ENCODE assay signal across 8 mouse cellular contexts in genomic region chr3:55242422-55243055, GRCm38 (mm10). TPM values are rescaled to one million over a fixed set of nuclear protein-coding genes. Genes with fewer than 3 reads are reported as not detected.
DNase-seq lines count a peak whose midpoint lies in the region; ATAC-seq and TF ChIP-seq lines count a peak whose summit lies in the region.

No protein-coding gene starts in this region.

- peak overlapping the region; percentile 58 to 71 for H3K4me3 ChIP-seq in ES-E14 (ENCODE audit: insufficient read depth in 1 of 2, low read depth in 1 of 2, low read length in 2 of 2, poor library complexity in 1 of 2, severe bottlenecking in 1 of 2)
- peak overlapping the region; percentile 51 for H3K4me3 ChIP-seq in lung, embryonic 15.5 days

- H3K27ac ChIP-seq in ES-E14 (ENCODE audit: insufficient read depth, low read depth, low read length, poor library complexity, severe bottlenecking), result no peak overlapping the region
- no peak overlapping the region for H3K27ac ChIP-seq in lung, embryonic 15.5 days

- H3K4me2 ChIP-seq in lung, embryonic 15.5 days, result peak overlapping the region; percentile 96

- no peaks in the 10 kb centered on the region for H3K9me3 ChIP-seq in ES-E14 (ENCODE audit: control insufficient read depth, insufficient read depth, low read depth, low read length)
- H3K9me3 ChIP-seq in lung, embryonic 15.5 days, result no peaks in the 10 kb centered on the region

- H3K27me3 ChIP-seq in lung, embryonic 15.5 days, result peaks cover 28% of the 10 kb centered on the region

- under 1% methylated on average over 44 of the region's 45 CpGs for WGBS in lung, embryonic 15.5 days

- no peaks in the 10 kb centered on the region for H3K4me1 ChIP-seq in ES-E14 (ENCODE audit: control insufficient read depth in 2 of 2, insufficient read depth in 2 of 2, low read length in 2 of 2, poor library complexity in 1 of 2)
- H3K4me1 ChIP-seq in lung, embryonic 15.5 days, result peaks cover 19% of the 10 kb centered on the region

- H3K9ac ChIP-seq in ES-E14 (ENCODE audit: insufficient read depth, low read depth, low read length, poor library complexity, severe bottlenecking), result peak overlapping the region; percentile 29; the same call in 1 of the 2 replicates
- H3K9ac ChIP-seq in lung, embryonic 15.5 days, result peak overlapping the region; percentile 43

- no peaks in the 10 kb centered on the region for H3K36me3 ChIP-seq in ES-E14 (ENCODE audit: control insufficient read depth, insufficient read depth, low read length, poor library complexity, severe bottlenecking)
- H3K36me3 ChIP-seq in lung, embryonic 15.5 days, result no peaks in the 10 kb centered on the region

- peak; percentile 45 for DNase-seq in ES-E14 (ENCODE audit: low read depth, low spot score)
- peak; percentile 34 for DNase-seq in cerebellum, adult 9-11 months
- peak; percentile 73 to 92 for DNase-seq in frontal cortex, adult 2 months (ENCODE audit: extremely low spot score in 1 of 2, low spot score in 1 of 2)
- peak; percentile 80 for DNase-seq in heart, postnatal 4 days
- DNase-seq in layer of hippocampus, adult 9-11 months, result peak; percentile 80
- peak; percentile 49 for DNase-seq in retina, postnatal 7 days (ENCODE audit: low read depth, low spot score)
- no peak for DNase-seq in thymus, postnatal 36 days

- in situ Hi-C loops in ES-E14 (cut with MboI; ENCODE audit: low sequenced_read_pairs in 2 of 2, unreplicated experiment in 2 of 2), result no loop called here

- ATAC-seq in lung, embryonic 15.5 days (ENCODE audit: borderline replicate concordance, extremely low read depth, low FRiP score, low TSS enrichment), result peak; percentile 87

TF ChIP-seq in ES-E14, 5 proteins besides CTCF, POLR2A, EP300 and RAD21:
- TF ChIP-seq MAFK (IDR thresholded peaks at IDR 0.05; ENCODE audit: insufficient read depth, low read depth, low read length), result no peak
- TF ChIP-seq HCFC1 (IDR thresholded peaks at IDR 0.05; ENCODE audit: borderline replicate concordance, insufficient read depth, low read length), result no peak
- TF ChIP-seq CHD2 (IDR thresholded peaks at IDR 0.05; ENCODE audit: low read depth, low read length), result no peak
- TF ChIP-seq ZNF384 (IDR thresholded peaks at IDR 0.05; ENCODE audit: low read depth, low read length), result no peak
- no peak for TF ChIP-seq ZC3H11A (IDR thresholded peaks at IDR 0.05; ENCODE audit: borderline replicate concordance, low read depth, low read length)

RNA-seq across cellular contexts. Expression of gene Dclk1, which starts 0.4 kb away (rescaled TPM):
- 0.42 and 1.7 TPM in 2 replicates for total RNA-seq in ES-E14 (2012; rRNA removed)
- polyA plus RNA-seq in frontal cortex, adult 2 months (2012; rRNA removed), result 302 and 319 TPM in 2 replicates
- total RNA-seq in heart, postnatal 4 days (2021), result 10 to 100 TPM; 13.8 to 14.0 TPM
- 10.7 and 13.2 TPM in 2 replicates for polyA plus RNA-seq in lung, embryonic 15.5 days (2015; fragmentation: Nextera tagmentation; extraction: Ambion mirVana)

Comparison
In these comparisons a context has a peak if more than half of its experiments do, and no peak if none do; other contexts are left out.
1. DNase-seq: peak in ES-E14 (single experiment), cerebellum, adult 9-11 months (single experiment), frontal cortex, adult 2 months (2 of 2), heart, postnatal 4 days (single experiment), layer of hippocampus, adult 9-11 months (single experiment) and retina, postnatal 7 days (single experiment); none in thymus, postnatal 36 days (0 of 2).